Mouse (Mus musculus): ENCODE measurements around the gene Tbp. TPM values are rescaled to one million over a fixed set of nuclear protein-coding genes. Genes with fewer than 3 reads are reported as not detected.
A peak's percentile ranks its signal among the peaks of the same experiment; 100 is the strongest.

Gene Tbp
- polyA plus RNA-seq, 1 experiment from 2014 or later: 48.8 TPM

- no peaks in the 10 kb centered on the region for H3K27me3 ChIP-seq (replicated peaks)
- H3K36me3 ChIP-seq: peaks cover 84% of the 10 kb centered on the region
- no peak overlapping the region for H3K4me2 ChIP-seq
- H3K4me1 ChIP-seq: no peaks in the 10 kb centered on the region
- no peak overlapping the region for H3K27ac ChIP-seq (replicated peaks)
- no peak overlapping the region for H3K9ac ChIP-seq (replicated peaks)
- 80% methylated on average over 5 of the region's 5 CpGs for WGBS
- H3K9me3 ChIP-seq (replicated peaks): no peaks in the 10 kb centered on the region
- H3K4me3 ChIP-seq (replicated peaks): no peak overlapping the region
- ATAC-seq (ENCODE audit: low FRiP score): no peak
Observed at GRCm38 (mm10) chr17:15517776-15518175, 18.1 kb downstream of the Tbp start.

GRCm38 (mm10) chr17:15518186-15518585 lies 18.5 kb downstream of the Tbp start:
- no peak overlapping the region for H3K4me2 ChIP-seq
- 93% methylated on average over 5 of the region's 5 CpGs for WGBS
- no peak for ATAC-seq (ENCODE audit: low FRiP score)

DNA sequence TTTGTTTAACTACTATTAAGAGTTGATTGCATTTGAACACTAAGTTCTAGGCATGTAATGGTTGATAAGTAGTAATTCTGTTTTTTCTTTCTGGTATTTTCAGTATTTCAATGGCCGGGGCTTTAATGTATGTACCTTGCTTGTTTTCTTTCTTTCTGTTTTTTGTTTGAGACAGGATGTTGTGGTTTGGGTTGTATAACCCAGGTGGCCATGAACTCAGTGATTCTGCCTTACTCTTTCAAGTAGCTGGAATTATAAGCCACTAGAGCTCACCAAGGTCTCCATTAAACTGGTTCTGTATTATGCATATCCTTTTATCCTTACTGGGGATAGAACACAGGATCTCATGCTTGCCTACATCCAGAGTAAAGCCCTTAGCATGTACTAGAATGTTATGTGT lies 19.1 kb downstream of the Tbp start:
- no peak for ATAC-seq (ENCODE audit: low FRiP score)
- no peak overlapping the region for H3K4me3 ChIP-seq (replicated peaks)
- H3K9me3 ChIP-seq (replicated peaks): no peaks in the 10 kb centered on the region
- no peak overlapping the region for H3K9ac ChIP-seq (replicated peaks)
- 97% methylated on average over 1 of the region's 1 CpGs for WGBS
- no peak overlapping the region for H3K4me2 ChIP-seq
- no peaks in the 10 kb centered on the region for H3K27me3 ChIP-seq (replicated peaks)
- peaks cover 84% of the 10 kb centered on the region for H3K36me3 ChIP-seq
- H3K27ac ChIP-seq (replicated peaks): no peak overlapping the region
- H3K4me1 ChIP-seq: no peaks in the 10 kb centered on the region

More at GRCm38 (mm10) chr17:15518186-15518585, 18.5 kb downstream of the Tbp start:
- Histone ChIP-seq H3K9me3 (replicated peaks) (no peaks in the 10 kb centered on the region), H3K9ac (replicated peaks) (no peak overlapping the region), H3K36me3 (peaks cover 87% of the 10 kb centered on the region), H3K4me1 (no peaks in the 10 kb centered on the region), H3K27ac (replicated peaks) (no peak overlapping the region), H3K4me3 (replicated peaks) (no peak overlapping the region), H3K27me3 (replicated peaks) (no peaks in the 10 kb centered on the region)

- Histone ChIP-seq H3K4me1 (peaks cover 18% of the 10 kb centered on the region), H3K27ac (replicated peaks) (peak overlapping the region; percentile 89; the same call in 1 of the 2 replicates), H3K9me3 (replicated peaks) (no peaks in the 10 kb centered on the region), H3K9ac (replicated peaks) (peak overlapping the region; percentile 96), H3K27me3 (replicated peaks) (no peaks in the 10 kb centered on the region), H3K4me3 (replicated peaks) (peak overlapping the region; percentile 97), H3K4me2 (peak overlapping the region; percentile 74), H3K36me3 (peaks cover 26% of the 10 kb centered on the region)
- ATAC-seq (ENCODE audit: low FRiP score): no peak
- WGBS: 11% methylated on average over 10 of the region's 10 CpGs
Observed at GRCm38 (mm10) chr17:15526304-15526703, 26.6 kb downstream of the Tbp start.

- no peaks in the 10 kb centered on the region for H3K27me3 ChIP-seq (replicated peaks)
- H3K27ac ChIP-seq (replicated peaks): peak within 1 kb of the TSS; percentile 89
- peaks cover 17% of the 10 kb centered on the region for H3K36me3 ChIP-seq
- peak within 1 kb of the TSS; percentile 96 for H3K9ac ChIP-seq (replicated peaks)
- H3K4me1 ChIP-seq: peaks cover 18% of the 10 kb centered on the region
- H3K4me3 ChIP-seq (replicated peaks): peak within 1 kb of the TSS; percentile 97
- WGBS: 2% methylated on average over 55 of the region's 55 CpGs
- H3K4me2 ChIP-seq: peak within 1 kb of the TSS; percentile 74
- peak; percentile 97 for ATAC-seq (ENCODE audit: low FRiP score)
- H3K9me3 ChIP-seq (replicated peaks): no peaks in the 10 kb centered on the region
Observed at GRCm38 (mm10) chr17:15526986-15527810, 27.5 kb downstream of the Tbp start, which contains the start of gene Pdcd2. Gene Pdcd2 (minus strand): TSS chr17:15527301.

- Histone ChIP-seq H3K4me1 (peaks cover 18% of the 10 kb centered on the region), H3K4me2 (peak overlapping the region; percentile 74), H3K4me3 (replicated peaks) (peak overlapping the region; percentile 97), H3K27me3 (replicated peaks) (no peaks in the 10 kb centered on the region), H3K9me3 (replicated peaks) (no peaks in the 10 kb centered on the region), H3K36me3 (peaks cover 14% of the 10 kb centered on the region), H3K9ac (replicated peaks) (peak overlapping the region; percentile 96), H3K27ac (replicated peaks) (peak overlapping the region; percentile 89; the same call in 1 of the 2 replicates)
- ATAC-seq (ENCODE audit: low FRiP score): no peak
- 62% methylated on average over 3 of the region's 3 CpGs for WGBS
Observed at GRCm38 (mm10) chr17:15527811-15528136, 28.1 kb downstream of the Tbp start.

DNA sequence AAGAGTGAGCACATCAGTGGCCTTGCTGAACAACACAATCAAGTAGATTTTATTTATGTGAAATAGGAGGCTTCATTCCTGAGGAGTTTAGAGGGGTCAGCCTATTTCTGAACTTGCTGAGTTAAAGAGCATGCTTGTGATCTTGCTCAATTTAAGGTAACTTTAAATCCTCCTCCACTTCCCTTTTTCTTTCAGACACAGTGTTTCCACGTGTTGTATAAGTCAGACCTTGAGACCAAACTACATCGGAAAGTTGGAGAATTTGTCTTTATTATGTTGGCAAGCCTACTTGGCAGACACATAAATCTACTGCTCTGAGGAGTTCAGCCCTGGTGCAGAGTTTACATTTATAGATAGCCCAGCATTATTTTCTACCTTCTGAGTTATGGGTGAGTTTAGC lies 29.2 kb downstream of the Tbp start:
- Histone ChIP-seq H3K27me3 (replicated peaks) (no peaks in the 10 kb centered on the region), H3K4me2 (no peak overlapping the region), H3K9ac (replicated peaks) (no peak overlapping the region), H3K27ac (replicated peaks) (no peak overlapping the region), H3K4me3 (replicated peaks) (no peak overlapping the region), H3K4me1 (peaks cover 18% of the 10 kb centered on the region), H3K36me3 (peaks cover 8% of the 10 kb centered on the region), H3K9me3 (replicated peaks) (no peaks in the 10 kb centered on the region)
- ATAC-seq (ENCODE audit: low FRiP score): no peak
- 86% methylated on average over 2 of the region's 2 CpGs for WGBS

GRCm38 (mm10) chr17:15530141-15530540 lies 30.5 kb downstream of the Tbp start:
- Histone ChIP-seq H3K4me1 (peaks cover 18% of the 10 kb centered on the region), H3K9ac (replicated peaks) (no peak overlapping the region), H3K4me3 (replicated peaks) (no peak overlapping the region), H3K9me3 (replicated peaks) (no peaks in the 10 kb centered on the region), H3K4me2 (no peak overlapping the region), H3K27me3 (replicated peaks) (peaks cover 2% of the 10 kb centered on the region), H3K36me3 (no peaks in the 10 kb centered on the region), H3K27ac (replicated peaks) (no peak overlapping the region)
- 10% methylated on average over 5 of the region's 5 CpGs for WGBS
- no peak for ATAC-seq (ENCODE audit: low FRiP score)

DNA sequence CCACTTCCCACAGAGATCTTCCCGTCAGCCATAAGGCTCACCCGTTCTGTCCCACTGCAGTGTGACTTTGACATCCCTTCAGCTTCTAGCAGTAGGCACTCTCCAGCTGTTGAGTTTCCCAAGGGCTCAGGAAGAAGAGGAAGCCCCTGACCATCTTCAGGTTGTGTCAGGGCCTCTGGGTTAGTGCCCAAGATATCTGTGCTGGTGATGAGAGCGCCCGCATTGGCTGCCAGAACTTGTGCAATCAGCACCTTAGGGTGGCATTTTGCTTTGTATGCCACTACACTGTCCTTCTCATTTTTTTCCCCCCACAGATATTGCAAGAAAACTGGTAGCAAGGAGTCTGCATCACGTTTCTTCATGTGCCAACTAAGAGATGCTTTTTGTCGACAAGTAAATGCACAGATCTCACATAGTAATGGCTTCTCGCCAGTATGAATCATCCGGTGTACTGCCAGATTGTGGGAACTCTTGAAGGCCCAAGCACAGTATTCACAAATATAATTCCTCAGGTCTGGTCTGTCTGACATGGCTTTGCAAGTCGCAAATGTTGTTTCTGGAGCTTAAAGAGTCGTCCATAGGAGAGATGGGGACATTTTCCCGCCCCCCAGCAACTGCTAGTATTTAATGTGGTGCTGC lies 35.6 kb downstream of the Tbp start:
- WGBS: 72% methylated on average over 11 of the region's 11 CpGs
- H3K27ac ChIP-seq (replicated peaks): no peak overlapping the region
- no peak overlapping the region for H3K4me3 ChIP-seq (replicated peaks)
- no peak for ATAC-seq (ENCODE audit: low FRiP score)
- H3K27me3 ChIP-seq (replicated peaks): peaks cover 11% of the 10 kb centered on the region
- peak overlapping the region; percentile 95; the same call in 1 of the 2 replicates for H3K4me2 ChIP-seq
- peaks cover 13% of the 10 kb centered on the region; the same call in 1 of the 2 replicates for H3K4me1 ChIP-seq
- H3K36me3 ChIP-seq: no peaks in the 10 kb centered on the region
- H3K9me3 ChIP-seq (replicated peaks): no peaks in the 10 kb centered on the region
- H3K9ac ChIP-seq (replicated peaks): no peak overlapping the region

DNA sequence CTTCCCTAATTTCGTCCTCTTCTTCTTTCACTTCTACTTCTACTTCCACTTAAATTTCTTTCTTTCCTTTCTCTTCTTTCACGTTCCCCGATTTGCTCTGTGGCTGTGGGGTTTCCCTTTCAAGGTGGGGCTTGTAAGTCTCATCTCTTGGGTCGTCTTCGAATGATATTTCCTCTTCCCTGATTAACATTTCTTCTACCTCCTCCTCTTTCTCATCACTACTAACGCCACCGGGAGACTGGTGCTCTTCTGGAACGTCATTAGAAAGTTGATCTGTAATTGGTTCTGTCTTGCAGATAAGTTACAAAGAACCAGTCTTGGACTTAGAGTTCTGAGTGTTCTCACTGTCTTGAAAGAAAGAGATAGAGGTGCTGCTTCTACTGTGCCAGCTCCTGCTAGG lies 36.3 kb downstream of the Tbp start:
- Histone ChIP-seq H3K9ac (replicated peaks) (peak overlapping the region; percentile 48; the same call in 1 of the 2 replicates), H3K9me3 (replicated peaks) (no peaks in the 10 kb centered on the region), H3K36me3 (no peaks in the 10 kb centered on the region), H3K4me1 (peaks cover 13% of the 10 kb centered on the region; the same call in 1 of the 2 replicates), H3K4me2 (peak overlapping the region; percentile 95), H3K4me3 (replicated peaks) (peak overlapping the region; percentile 51), H3K27me3 (replicated peaks) (peaks cover 11% of the 10 kb centered on the region), H3K27ac (replicated peaks) (no peak overlapping the region)
- 16% methylated on average over 8 of the region's 8 CpGs for WGBS
- ATAC-seq (ENCODE audit: low FRiP score): no peak

GRCm38 (mm10) chr17:15536457-15536904 lies 36.8 kb downstream of the Tbp start:
- H3K4me1 ChIP-seq: peaks cover 13% of the 10 kb centered on the region; the same call in 1 of the 2 replicates
- H3K27ac ChIP-seq (replicated peaks): no peak overlapping the region
- H3K9ac ChIP-seq (replicated peaks): peak overlapping the region; percentile 48
- ATAC-seq (ENCODE audit: low FRiP score): no peak
- H3K4me3 ChIP-seq (replicated peaks): peak overlapping the region; percentile 51
- H3K4me2 ChIP-seq: peak overlapping the region; percentile 95
- peaks cover 11% of the 10 kb centered on the region for H3K27me3 ChIP-seq (replicated peaks)
- 1% methylated on average over 32 of the region's 33 CpGs for WGBS
- no peaks in the 10 kb centered on the region for H3K9me3 ChIP-seq (replicated peaks)
- no peaks in the 10 kb centered on the region for H3K36me3 ChIP-seq

DNA sequence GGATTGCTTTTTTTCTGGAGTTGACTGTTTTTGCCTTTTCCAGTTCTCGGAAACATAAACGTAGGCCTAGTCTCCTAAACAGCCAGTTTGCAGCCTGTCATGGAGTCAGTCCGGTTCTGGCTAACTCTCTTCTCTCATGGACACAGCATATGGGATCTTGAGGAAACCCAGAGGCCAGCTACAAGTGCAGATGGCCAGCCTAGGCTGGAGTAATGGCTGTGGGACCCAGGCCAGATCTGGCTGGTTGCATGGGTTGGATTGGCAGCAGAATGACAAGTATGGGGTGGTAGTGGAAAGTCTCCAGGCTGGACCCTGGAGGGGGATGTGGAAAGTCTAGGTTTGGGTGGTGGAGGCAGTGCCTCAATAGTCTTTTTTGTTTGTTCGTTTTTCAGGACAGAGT lies 40.6 kb downstream of the Tbp start:
- Histone ChIP-seq H3K27me3 (replicated peaks) (peaks cover 7% of the 10 kb centered on the region), H3K9ac (replicated peaks) (no peak overlapping the region), H3K36me3 (no peaks in the 10 kb centered on the region), H3K9me3 (replicated peaks) (no peaks in the 10 kb centered on the region), H3K4me3 (replicated peaks) (no peak overlapping the region), H3K27ac (replicated peaks) (no peak overlapping the region), H3K4me1 (peaks cover 13% of the 10 kb centered on the region; the same call in 1 of the 2 replicates), H3K4me2 (no peak overlapping the region)
- no peak for ATAC-seq (ENCODE audit: low FRiP score)
- 75% methylated on average over 4 of the region's 4 CpGs for WGBS

Measured in neural tube, embryonic 15.5 days (tissue).